Mouse (Mus musculus): ENCODE measurements at regions not wholly inside any gene's neighbourhood (a gene's known extent, or its start where the extent isn't known, plus 50 kb on each side); places are given as distances from the start of the nearest gene placed in this dataset.

GRCm38 (mm10) chr16:71622664-71623063, 685.4 kb upstream of the Robo1 start:
- 83% methylated on average over 8 of the region's 8 CpGs for WGBS
- no peak overlapping the region for H3K27ac ChIP-seq (replicated peaks)
- no peak overlapping the region for H3K4me3 ChIP-seq
- no peaks in the 10 kb centered on the region for H3K27me3 ChIP-seq (replicated peaks)
- H3K4me1 ChIP-seq = no peaks in the 10 kb centered on the region
- no peak overlapping the region for H3K9ac ChIP-seq
- no peak overlapping the region for H3K4me2 ChIP-seq
- no peaks in the 10 kb centered on the region for H3K9me3 ChIP-seq
- H3K36me3 ChIP-seq = no peaks in the 10 kb centered on the region
- ATAC-seq (ENCODE audit: extremely low read depth, insufficient number of reproducible peaks, low FRiP score, low TSS enrichment) = no peak

GRCm38 (mm10) chr16:71640361-71640760, 667.7 kb upstream of the Robo1 start:
- no peak overlapping the region for H3K9ac ChIP-seq
- 60% methylated on average over 2 of the region's 2 CpGs for WGBS
- no peaks in the 10 kb centered on the region for H3K36me3 ChIP-seq
- H3K4me3 ChIP-seq = no peak overlapping the region
- no peaks in the 10 kb centered on the region for H3K9me3 ChIP-seq
- no peaks in the 10 kb centered on the region for H3K27me3 ChIP-seq (replicated peaks)
- H3K4me1 ChIP-seq = peaks cover 3% of the 10 kb centered on the region; the same call in 1 of the 2 replicates
- H3K4me2 ChIP-seq = no peak overlapping the region
- H3K27ac ChIP-seq (replicated peaks) = no peak overlapping the region
- ATAC-seq (ENCODE audit: extremely low read depth, insufficient number of reproducible peaks, low FRiP score, low TSS enrichment) = no peak

GRCm38 (mm10) chr16:71643223-71643622, 664.9 kb upstream of the Robo1 start:
- Histone ChIP-seq H3K9me3 (no peaks in the 10 kb centered on the region), H3K36me3 (no peaks in the 10 kb centered on the region), H3K4me3 (no peak overlapping the region), H3K27me3 (replicated peaks) (no peaks in the 10 kb centered on the region), H3K4me1 (peaks cover 3% of the 10 kb centered on the region; the same call in 1 of the 2 replicates), H3K9ac (no peak overlapping the region), H3K4me2 (no peak overlapping the region), H3K27ac (replicated peaks) (no peak overlapping the region)
- no peak for ATAC-seq (ENCODE audit: extremely low read depth, insufficient number of reproducible peaks, low FRiP score, low TSS enrichment)
- 49% methylated on average over 6 of the region's 6 CpGs for WGBS

- Histone ChIP-seq H3K4me3 (no peak overlapping the region), H3K27me3 (replicated peaks) (no peaks in the 10 kb centered on the region), H3K36me3 (no peaks in the 10 kb centered on the region), H3K9me3 (no peaks in the 10 kb centered on the region), H3K4me2 (no peak overlapping the region), H3K4me1 (no peaks in the 10 kb centered on the region), H3K27ac (replicated peaks) (no peak overlapping the region), H3K9ac (no peak overlapping the region)
- WGBS = 18% methylated on average over 2 of the region's 2 CpGs
- no peak for ATAC-seq (ENCODE audit: extremely low read depth, insufficient number of reproducible peaks, low FRiP score, low TSS enrichment)
Measured at GRCm38 (mm10) chr16:71678075-71678701, 629.9 kb upstream of the Robo1 start.

- Histone ChIP-seq H3K27ac (replicated peaks) (no peak overlapping the region), H3K4me2 (no peak overlapping the region), H3K27me3 (replicated peaks) (no peaks in the 10 kb centered on the region), H3K9ac (no peak overlapping the region), H3K36me3 (no peaks in the 10 kb centered on the region), H3K9me3 (no peaks in the 10 kb centered on the region), H3K4me1 (no peaks in the 10 kb centered on the region), H3K4me3 (no peak overlapping the region)
- ATAC-seq (ENCODE audit: extremely low read depth, insufficient number of reproducible peaks, low FRiP score, low TSS enrichment) = no peak
- 60% methylated on average over 4 of the region's 4 CpGs for WGBS
Measured at GRCm38 (mm10) chr16:71693464-71693863, 614.6 kb upstream of the Robo1 start.

- H3K4me1 ChIP-seq = no peaks in the 10 kb centered on the region
- H3K27ac ChIP-seq (replicated peaks) = no peak overlapping the region
- H3K9me3 ChIP-seq = no peaks in the 10 kb centered on the region
- no peak overlapping the region for H3K4me3 ChIP-seq
- H3K36me3 ChIP-seq = no peaks in the 10 kb centered on the region
- ATAC-seq (ENCODE audit: extremely low read depth, insufficient number of reproducible peaks, low FRiP score, low TSS enrichment) = no peak
- no peaks in the 10 kb centered on the region for H3K27me3 ChIP-seq (replicated peaks)
- no peak overlapping the region for H3K4me2 ChIP-seq
- no peak overlapping the region for H3K9ac ChIP-seq
Measured at GRCm38 (mm10) chr16:71705846-71706245, 602.3 kb upstream of the Robo1 start.

- H3K36me3 ChIP-seq = no peaks in the 10 kb centered on the region
- no peak overlapping the region for H3K27ac ChIP-seq (replicated peaks)
- H3K9me3 ChIP-seq = no peaks in the 10 kb centered on the region
- no peak overlapping the region for H3K4me2 ChIP-seq
- H3K9ac ChIP-seq = no peak overlapping the region
- no peak for ATAC-seq (ENCODE audit: extremely low read depth, insufficient number of reproducible peaks, low FRiP score, low TSS enrichment)
- no peak overlapping the region for H3K4me3 ChIP-seq
- 75% methylated on average over 3 of the region's 3 CpGs for WGBS
- no peaks in the 10 kb centered on the region for H3K4me1 ChIP-seq
- no peaks in the 10 kb centered on the region for H3K27me3 ChIP-seq (replicated peaks)
Measured at GRCm38 (mm10) chr16:71709684-71710083, 598.4 kb upstream of the Robo1 start.

- no peak overlapping the region for H3K4me2 ChIP-seq
- H3K27me3 ChIP-seq (replicated peaks) = no peaks in the 10 kb centered on the region
- 67% methylated on average over 2 of the region's 2 CpGs for WGBS
- no peak overlapping the region for H3K4me3 ChIP-seq
- H3K27ac ChIP-seq (replicated peaks) = no peak overlapping the region
- H3K9me3 ChIP-seq = no peaks in the 10 kb centered on the region
- no peak overlapping the region for H3K9ac ChIP-seq
- no peaks in the 10 kb centered on the region for H3K36me3 ChIP-seq
- ATAC-seq (ENCODE audit: extremely low read depth, insufficient number of reproducible peaks, low FRiP score, low TSS enrichment) = no peak
- H3K4me1 ChIP-seq = no peaks in the 10 kb centered on the region
Measured at GRCm38 (mm10) chr16:71711879-71712278, 596.2 kb upstream of the Robo1 start.

- ATAC-seq (ENCODE audit: extremely low read depth, insufficient number of reproducible peaks, low FRiP score, low TSS enrichment) = no peak
- H3K27me3 ChIP-seq (replicated peaks) = no peaks in the 10 kb centered on the region
Measured at GRCm38 (mm10) chr16:71717207-71717606, 590.9 kb upstream of the Robo1 start.

GRCm38 (mm10) chr16:71724898-71725297, 583.2 kb upstream of the Robo1 start:
- H3K9me3 ChIP-seq = no peaks in the 10 kb centered on the region
- no peaks in the 10 kb centered on the region for H3K27me3 ChIP-seq (replicated peaks)
- ATAC-seq (ENCODE audit: extremely low read depth, insufficient number of reproducible peaks, low FRiP score, low TSS enrichment) = no peak
- no peak overlapping the region for H3K9ac ChIP-seq
- 68% methylated on average over 2 of the region's 2 CpGs for WGBS
- no peaks in the 10 kb centered on the region for H3K4me1 ChIP-seq
- H3K4me2 ChIP-seq = no peak overlapping the region
- H3K4me3 ChIP-seq = no peak overlapping the region
- no peak overlapping the region for H3K27ac ChIP-seq (replicated peaks)
- H3K36me3 ChIP-seq = no peaks in the 10 kb centered on the region

More at GRCm38 (mm10) chr16:71717207-71717606, 590.9 kb upstream of the Robo1 start:
- Histone ChIP-seq H3K4me2 (no peak overlapping the region), H3K9ac (no peak overlapping the region), H3K9me3 (no peaks in the 10 kb centered on the region), H3K4me1 (no peaks in the 10 kb centered on the region), H3K27ac (replicated peaks) (no peak overlapping the region), H3K36me3 (no peaks in the 10 kb centered on the region), H3K4me3 (no peak overlapping the region)
- WGBS = 65% methylated on average over 3 of the region's 3 CpGs

- Histone ChIP-seq H3K4me1 (no peaks in the 10 kb centered on the region), H3K27ac (replicated peaks) (no peak overlapping the region), H3K36me3 (no peaks in the 10 kb centered on the region), H3K4me2 (no peak overlapping the region), H3K9ac (no peak overlapping the region), H3K9me3 (no peaks in the 10 kb centered on the region), H3K4me3 (no peak overlapping the region), H3K27me3 (replicated peaks) (no peaks in the 10 kb centered on the region)
- no peak for ATAC-seq (ENCODE audit: extremely low read depth, insufficient number of reproducible peaks, low FRiP score, low TSS enrichment)
- 86% methylated on average over 2 of the region's 2 CpGs for WGBS
Measured at GRCm38 (mm10) chr16:71737941-71738340, 570.2 kb upstream of the Robo1 start.

GRCm38 (mm10) chr16:71739104-71739503, 569.0 kb upstream of the Robo1 start:
- H3K4me2 ChIP-seq = no peak overlapping the region
- ATAC-seq (ENCODE audit: extremely low read depth, insufficient number of reproducible peaks, low FRiP score, low TSS enrichment) = no peak
- no peak overlapping the region for H3K27ac ChIP-seq (replicated peaks)
- no peak overlapping the region for H3K9ac ChIP-seq
- 76% methylated on average over 5 of the region's 5 CpGs for WGBS
- no peaks in the 10 kb centered on the region for H3K27me3 ChIP-seq (replicated peaks)
- H3K9me3 ChIP-seq = no peaks in the 10 kb centered on the region
- no peak overlapping the region for H3K4me3 ChIP-seq
- no peaks in the 10 kb centered on the region for H3K36me3 ChIP-seq
- H3K4me1 ChIP-seq = no peaks in the 10 kb centered on the region

All from heart, embryonic 13.5 days (tissue).